Mouse (Mus musculus): ENCODE measurements around the gene Ephb6.
"Not testable (repeated sequence)": the region's sequence is repeated elsewhere in the genome, so short reads cannot be mapped to it uniquely, and the experiment has no call there.

The Ephb6 gene

GRCm38 (mm10) chr6:41605061-41605793 is at the start of gene Ephb6:
TSS of gene Ephb6 (plus strand) at chr6:41605482.
- peak; percentile 31 to 45 for DNase-seq

- no peak for DNase-seq
Measured at GRCm38 (mm10) chr6:41556389-41556788, 48.9 kb upstream of the Ephb6 start.

GRCm38 (mm10) chr6:41557468-41557867 is 47.8 kb upstream of the Ephb6 start:
- DNase-seq, result no peak

GRCm38 (mm10) chr6:41558271-41558670 is 47.0 kb upstream of the Ephb6 start:
- DNase-seq, result no peak

- DNase-seq, result no peak
Measured at GRCm38 (mm10) chr6:41559331-41559730, 46.0 kb upstream of the Ephb6 start.

GRCm38 (mm10) chr6:41560273-41560672 is 45.0 kb upstream of the Ephb6 start:
- DNase-seq, result no peak

- no peak for DNase-seq
Measured at GRCm38 (mm10) chr6:41562598-41562997, 42.7 kb upstream of the Ephb6 start.

- not testable (repeated sequence) for DNase-seq
Measured at GRCm38 (mm10) chr6:41563104-41563951, 42.0 kb upstream of the Ephb6 start.

GRCm38 (mm10) chr6:41565261-41565660 is 40.0 kb upstream of the Ephb6 start:
- DNase-seq, result no peak

GRCm38 (mm10) chr6:41566965-41567364 is 38.3 kb upstream of the Ephb6 start:
- no peak for DNase-seq

GRCm38 (mm10) chr6:41569078-41569477 is 36.2 kb upstream of the Ephb6 start:
- DNase-seq, result no peak

GRCm38 (mm10) chr6:41576526-41577097 is 28.7 kb upstream of the Ephb6 start:
- DNase-seq, result no peak

- no peak for DNase-seq
Measured at GRCm38 (mm10) chr6:41577297-41577696, 28.0 kb upstream of the Ephb6 start.

- no peak for DNase-seq
Measured at GRCm38 (mm10) chr6:41581295-41581694, 24.0 kb upstream of the Ephb6 start.

GRCm38 (mm10) chr6:41582189-41582588 is 23.1 kb upstream of the Ephb6 start:
- no peak for DNase-seq

GRCm38 (mm10) chr6:41604401-41605050 is 756 bp upstream of the Ephb6 start:
- DNase-seq, result peak in 1 of 2 experiments; percentile 44

GRCm38 (mm10) chr6:41605794-41606104 is 467 bp downstream of the Ephb6 start:
- no peak for DNase-seq

- no peak for DNase-seq
Measured at GRCm38 (mm10) chr6:41606214-41606613, 932 bp downstream of the Ephb6 start.

GRCm38 (mm10) chr6:41607637-41608036 is 2.4 kb downstream of the Ephb6 start:
- DNase-seq, result no peak

GRCm38 (mm10) chr6:41620173-41620798 is 15.0 kb downstream of the Ephb6 start:
- no peak for DNase-seq

GRCm38 (mm10) chr6:41621241-41621990 is 16.1 kb downstream of the Ephb6 start:
- no peak for DNase-seq

- DNase-seq, result peak in 1 of 2 experiments; percentile 18
Measured at GRCm38 (mm10) chr6:41622661-41623060, 17.4 kb downstream of the Ephb6 start.
